Mouse (Mus musculus): ENCODE data around the gene Hs2st1.

Hs2st1 gene

DNA sequence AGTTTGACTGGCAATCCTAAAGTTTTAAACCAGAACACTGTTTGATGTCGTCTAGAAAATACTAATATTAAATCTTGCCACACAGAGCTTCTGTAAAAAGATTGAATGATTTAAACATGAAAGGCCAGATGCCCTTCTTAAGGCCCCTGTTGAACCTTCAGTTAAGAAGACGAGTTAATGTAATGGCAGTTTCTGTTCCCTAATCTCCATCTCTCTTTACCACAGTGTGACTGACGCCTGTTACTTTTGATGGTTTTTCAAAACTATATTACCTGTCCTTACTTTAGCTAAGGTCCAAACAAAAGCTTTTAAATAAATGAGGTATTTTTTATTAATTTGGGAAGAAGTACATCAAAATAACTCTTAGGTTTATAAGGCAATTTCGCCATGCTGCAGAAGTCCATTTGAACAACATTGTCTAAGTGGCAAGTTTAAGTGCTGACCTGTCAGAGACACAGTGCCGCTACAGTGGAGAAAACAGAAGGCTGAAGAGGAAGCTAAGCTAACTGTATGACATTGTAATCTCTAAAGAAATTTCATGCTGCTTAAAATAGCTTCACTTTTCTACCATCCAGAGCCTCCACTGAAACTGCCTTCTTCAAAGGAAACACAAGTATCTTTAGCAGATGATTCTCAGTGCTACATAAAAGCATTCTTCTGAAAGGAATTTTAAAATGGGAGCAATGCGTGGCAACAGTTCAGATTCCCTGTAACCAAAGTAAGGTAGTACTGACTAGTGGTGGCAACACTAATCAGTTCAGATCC, 15.0 kb upstream of the Hs2st1 start:
- DNase-seq: no peak

DNA sequence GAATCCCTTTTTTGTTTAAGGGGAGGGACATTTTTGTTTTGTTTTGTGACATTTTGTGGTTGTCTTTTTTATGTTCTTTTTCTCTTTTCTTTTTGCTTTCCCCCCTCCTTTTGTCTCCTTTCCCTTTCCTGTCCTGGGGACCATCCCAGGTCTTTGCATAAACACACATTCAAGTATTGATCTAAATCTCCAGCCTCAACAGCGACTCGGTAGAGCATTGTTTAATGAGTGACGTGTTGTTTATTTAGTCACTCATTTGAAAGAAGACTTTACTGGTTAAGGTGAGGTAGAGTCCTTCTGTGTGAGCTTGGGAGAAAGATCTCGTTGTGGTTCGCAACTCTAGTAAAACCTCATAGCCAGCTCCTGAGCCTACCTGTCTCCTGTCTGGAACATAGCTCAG, 13.8 kb upstream of the Hs2st1 start:
- DNase-seq: no peak

DNA sequence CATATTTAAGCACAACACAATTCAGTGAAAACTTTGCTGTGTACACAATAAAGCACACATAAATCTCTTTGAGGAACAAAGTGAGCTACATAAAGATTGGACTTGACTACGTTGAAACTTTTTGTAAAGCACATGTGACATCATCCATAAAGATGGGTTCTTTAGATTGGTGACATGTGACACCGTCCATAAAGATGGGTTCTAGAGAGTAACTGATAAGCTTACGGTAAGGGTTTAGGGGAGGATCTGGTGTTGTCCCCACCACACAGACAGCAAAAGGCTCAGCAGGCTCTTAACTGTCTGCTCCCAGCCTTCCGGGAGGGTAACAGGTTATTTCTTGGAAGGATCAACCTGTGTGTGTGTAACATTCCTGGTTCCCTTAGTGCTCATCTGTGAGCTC, 12.3 kb upstream of the Hs2st1 start:
- DNase-seq: no peak

DNA sequence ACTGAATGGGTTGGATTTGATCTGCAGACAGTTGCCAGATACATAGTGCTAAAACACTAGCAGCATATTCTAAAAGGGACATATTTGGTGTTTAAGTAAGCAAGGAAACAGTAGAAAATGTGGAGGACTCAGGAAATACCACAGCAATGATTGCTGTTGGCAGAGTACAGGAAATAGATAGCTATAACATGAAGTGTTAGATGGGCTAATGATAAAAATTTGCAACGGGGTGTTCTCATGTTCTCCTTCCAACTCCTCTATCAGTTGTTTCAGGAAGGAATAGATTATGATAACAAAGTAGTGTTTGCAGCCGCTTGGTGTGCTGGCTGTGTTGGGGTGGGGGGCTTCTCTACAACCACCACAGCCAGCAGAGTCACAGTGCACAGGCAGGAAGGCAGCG, 11.9 kb upstream of the Hs2st1 start:
- no peak for DNase-seq

DNA sequence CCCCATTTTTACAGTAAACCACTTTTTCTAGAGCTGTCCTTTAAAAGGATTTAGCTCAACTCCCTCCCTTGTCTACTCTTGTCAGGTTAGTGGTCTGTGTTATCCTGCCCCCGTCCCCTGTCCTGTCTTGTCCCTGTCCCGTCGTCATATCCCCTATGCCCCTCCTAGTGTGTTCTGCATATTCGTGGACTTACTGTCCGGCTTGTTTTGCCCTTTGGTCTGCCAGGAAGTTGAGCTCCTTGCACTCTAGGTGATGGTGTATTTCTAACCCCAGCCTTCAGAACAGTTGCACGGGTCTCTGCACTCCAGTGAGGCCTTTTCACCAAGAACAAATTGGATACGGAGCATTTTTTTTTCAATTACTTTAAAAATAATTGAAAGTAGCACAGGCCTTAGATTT, 10.3 kb upstream of the Hs2st1 start:
- DNase-seq: no peak

DNA sequence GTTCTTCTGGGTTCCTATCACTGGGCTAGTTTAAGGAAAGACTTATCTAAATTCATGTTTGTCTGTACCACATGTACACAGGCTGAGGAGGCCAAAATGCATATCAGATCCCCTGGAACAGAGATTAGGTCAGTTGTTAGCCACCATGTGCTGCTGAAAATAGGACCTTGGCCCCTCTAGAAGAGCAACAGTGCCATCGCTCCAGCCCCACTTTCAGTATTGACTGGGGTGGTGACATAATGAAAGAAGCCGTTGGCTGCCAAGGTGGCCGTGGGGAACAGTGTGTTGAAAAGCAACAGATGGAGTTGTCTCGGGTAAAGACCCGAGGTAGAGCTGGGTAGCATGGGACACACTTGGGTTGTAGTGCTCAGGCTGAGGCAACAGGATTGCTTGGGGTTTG, 9.8 kb upstream of the Hs2st1 start:
- DNase-seq: no peak

DNA sequence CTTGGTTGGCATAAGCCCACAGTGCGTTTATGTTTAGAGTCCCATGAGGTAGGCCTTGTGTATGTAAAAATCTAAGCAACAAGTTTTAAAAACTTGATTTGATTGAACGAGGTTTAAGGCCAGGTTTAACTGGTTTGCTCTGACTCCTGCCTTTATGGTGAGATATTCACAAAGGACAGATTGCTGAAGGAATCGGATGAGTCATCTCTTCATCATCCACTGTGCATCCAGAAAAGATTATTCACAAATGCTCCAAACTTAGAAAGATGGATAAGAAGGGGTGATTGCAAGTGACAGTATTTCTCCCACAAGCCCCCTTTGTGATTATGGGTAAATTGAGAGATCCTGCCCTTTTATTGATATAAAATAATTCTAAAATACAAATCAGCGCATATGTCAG, 8.9 kb upstream of the Hs2st1 start:
- no peak for DNase-seq

DNA sequence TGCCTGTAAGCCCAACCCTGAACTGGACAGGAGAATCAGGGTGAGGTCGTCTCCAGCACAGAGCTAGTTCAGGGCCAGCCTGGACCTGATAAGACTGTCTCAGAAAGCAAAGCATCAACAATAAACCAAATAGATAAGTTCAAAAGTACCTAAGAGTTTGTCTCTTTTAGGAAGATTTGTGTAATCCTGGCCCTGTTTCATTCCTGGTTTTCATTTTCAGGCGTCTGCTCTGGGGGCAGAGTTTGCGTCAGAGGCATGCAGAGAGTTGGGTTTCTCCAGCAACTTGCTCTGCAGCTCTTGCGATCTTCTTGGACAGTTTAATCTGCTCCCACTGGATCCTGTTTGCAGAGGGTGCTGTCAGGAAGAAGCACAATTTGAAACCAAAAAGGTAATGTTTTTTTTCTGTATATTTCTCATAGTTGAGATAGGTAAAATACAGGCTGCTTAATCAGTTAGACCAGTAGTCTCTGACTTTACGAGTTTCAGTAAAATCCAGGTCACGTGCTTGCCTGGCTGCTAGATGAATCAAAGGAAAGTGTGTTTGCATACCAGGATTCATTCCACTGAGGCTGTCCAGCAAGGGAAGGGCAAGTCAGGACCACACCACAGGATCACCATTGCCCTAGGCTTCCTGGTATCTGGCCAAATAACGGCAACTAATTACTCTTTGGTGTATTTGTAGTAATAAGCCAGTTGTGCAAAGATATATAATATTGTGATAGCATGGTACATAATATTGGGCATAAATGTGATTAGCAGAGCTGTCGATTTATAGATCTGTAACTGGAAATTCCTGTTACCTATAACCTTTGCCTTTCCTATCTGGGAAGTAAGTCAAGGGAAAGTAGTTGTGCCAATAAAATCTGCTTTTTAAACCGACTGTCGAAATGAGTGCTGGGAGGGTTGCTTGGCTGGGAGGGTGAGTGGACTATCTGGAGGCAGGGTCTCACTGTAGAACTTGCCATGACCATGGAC, 7.7 kb upstream of the Hs2st1 start:
- DNase-seq: no peak

DNA sequence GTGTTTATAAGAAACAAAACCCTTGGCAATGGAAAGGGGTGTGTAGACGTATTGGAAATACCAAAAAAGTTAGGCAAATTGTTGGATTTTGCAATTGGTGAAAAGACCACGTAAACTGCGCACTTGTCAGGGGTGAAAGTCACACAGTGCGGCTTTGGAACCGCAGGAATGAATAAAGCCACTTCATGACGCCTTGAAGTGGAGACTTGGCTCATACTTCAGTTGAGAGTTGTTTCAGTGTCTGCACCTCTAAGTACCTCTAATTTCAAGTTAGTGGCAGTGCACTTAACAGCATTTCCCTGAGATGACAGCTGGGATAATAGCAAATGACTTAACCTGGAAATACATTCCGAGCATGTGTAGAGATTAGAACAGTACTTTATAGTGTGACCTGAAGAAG, 4.3 kb upstream of the Hs2st1 start:
- DNase-seq: no peak

DNA sequence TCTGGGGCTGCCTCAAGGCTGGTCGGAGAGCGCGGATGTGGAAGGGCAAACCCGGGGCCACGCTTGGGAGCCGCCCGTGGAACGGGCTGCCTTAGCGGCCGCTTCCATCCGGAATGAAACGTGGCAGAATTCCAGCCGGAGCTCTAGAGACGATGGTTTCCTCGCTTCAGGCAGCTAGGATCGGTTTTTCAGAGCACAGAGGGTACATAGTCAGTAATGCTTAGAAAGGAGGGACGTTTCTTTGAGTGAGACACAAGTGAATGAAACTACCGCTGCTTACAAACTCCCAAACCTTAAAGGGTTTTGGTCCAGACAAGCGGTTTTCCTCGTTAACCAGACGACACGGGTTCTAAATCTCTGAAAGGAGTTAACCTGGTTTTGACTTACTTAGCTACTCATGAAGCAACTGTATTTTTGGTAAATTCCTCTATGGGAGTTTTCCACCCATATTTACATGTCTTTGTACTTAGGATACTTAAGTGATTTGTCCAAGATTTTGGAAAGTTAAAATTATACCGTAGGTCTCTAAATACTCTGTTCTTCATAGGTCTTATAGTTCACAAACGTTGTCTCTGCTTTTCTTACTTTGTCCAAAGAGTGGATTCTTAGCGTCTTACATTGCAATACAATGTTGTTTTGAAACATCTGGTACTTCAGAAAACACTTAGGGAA, 971 bp upstream of the Hs2st1 start:
- DNase-seq: no peak

DNA sequence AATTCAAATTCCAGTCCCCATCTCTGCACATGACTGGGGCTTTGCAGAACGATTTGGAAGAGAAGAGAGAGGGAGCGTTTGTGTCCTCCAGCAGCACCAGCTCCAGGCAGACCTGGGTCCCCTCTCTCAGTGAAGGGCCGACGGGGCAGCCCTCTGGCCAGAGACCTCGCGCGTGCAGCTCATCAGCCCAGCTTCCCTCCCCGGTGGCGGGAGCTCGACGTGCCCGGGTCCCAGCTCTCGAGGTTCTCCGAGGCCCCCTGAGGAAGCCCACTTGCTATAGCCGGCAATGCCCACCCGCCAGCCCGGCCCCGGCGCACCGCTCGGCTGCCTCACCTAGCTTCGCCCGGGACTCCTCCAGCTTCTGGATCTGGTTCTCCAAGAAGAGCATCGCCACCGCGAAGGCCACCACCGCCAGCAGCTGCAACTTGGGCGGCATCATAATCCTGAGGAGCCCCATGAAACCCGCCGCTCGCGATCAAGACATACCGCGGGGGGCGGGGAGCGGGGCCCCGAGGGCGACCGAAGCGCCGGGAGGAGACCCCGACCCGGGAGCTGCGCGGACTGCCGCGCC, 495 bp downstream of the Hs2st1 start:
- DNase-seq: no peak

DNA sequence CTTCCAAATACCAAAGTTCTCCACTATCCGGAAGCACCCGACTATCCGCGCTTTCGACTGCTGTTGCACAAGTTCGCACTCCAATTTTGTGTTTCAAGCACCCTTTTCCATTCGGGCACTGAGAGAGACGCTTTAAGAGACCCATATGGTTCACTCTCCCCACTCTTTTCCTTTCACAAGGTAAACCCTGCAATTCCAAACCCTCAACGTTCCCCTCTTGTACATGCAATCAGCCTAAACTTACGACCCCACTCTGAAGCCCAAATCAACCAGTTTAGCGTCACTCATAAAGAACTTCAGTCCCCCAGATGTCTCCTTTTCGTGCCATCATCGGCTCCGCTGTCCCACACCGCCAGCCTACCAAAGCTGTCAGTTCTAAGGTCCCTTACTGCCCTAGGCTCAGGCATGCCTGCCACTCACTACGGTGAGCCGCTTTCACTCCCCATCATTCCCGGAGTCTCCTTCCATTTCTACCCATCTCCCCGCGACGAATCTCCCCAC, 1.1 kb downstream of the Hs2st1 start:
- DNase-seq: no peak

DNA sequence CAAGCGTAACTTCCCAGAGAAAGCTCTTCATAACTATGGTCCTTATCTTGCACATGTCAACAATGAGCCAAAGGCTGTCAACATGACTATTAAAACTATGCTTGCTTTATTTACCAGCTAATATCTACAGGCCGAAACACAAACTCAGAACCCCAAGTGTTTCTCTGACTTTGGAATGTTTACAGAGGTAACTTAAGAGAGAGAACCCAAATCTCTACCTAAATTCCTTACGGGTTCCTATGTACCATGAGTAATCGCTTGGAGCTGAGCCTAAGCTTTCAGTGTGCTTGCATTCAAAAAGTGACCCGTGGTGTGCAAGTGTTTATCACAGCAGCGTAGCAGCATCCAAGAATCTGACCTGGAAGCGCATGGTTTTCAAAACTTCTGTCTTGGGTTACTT, 4.8 kb downstream of the Hs2st1 start:
- no peak for DNase-seq

DNA sequence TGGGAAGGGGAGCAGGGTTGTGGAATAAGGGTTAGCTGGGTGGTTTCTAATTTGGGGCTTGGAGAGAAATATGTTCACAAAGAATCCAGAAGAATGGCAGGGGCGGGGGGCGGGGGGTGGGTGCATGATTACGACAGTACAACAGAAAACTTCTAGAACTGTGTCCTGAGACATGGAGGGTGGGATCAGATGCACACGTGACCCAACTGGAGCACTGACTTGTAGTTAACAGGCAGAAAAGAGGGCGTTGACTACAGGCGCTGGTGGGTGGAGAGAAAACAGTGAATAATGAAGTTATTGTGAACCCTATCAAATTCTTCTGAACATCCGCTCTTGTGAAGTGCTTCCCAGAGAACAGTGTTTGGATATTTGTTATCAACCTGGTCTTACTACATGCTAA, 6.1 kb downstream of the Hs2st1 start:
- DNase-seq: no peak

DNA sequence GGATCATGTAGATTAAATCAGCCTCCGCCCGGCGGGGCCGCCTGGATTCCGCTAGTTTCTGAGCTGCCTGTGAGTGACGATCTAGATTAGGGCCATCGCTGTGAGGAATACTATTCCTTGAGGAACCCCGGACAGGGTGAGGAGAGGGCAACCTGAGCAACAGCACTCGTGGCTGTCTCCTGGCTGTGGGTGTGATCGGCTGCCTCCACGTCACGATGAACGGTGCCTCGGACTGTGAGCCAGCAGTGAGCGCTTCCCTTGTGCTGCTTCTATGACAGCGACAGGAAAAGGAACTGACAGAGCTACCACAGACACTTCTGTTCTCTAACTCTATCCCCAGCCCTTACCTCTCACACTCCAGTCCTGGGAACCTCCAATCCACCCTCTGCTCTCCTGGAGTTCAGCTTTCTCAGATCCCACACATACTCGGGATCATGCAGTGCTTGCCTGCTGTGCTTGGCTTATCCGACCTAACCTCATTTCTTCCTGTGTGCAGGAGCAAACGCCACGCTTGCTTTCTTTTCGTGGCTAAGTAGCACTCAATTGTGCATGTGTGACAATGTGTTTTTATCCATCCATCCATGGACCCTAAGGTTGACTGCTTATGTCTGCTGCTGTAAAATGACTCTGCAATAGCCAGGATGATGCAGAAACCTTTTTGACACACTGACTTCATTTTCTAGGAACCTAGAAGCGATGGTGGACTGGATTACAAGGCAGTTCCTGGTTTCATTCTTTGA, 8.3 kb downstream of the Hs2st1 start:
- no peak for DNase-seq

DNA sequence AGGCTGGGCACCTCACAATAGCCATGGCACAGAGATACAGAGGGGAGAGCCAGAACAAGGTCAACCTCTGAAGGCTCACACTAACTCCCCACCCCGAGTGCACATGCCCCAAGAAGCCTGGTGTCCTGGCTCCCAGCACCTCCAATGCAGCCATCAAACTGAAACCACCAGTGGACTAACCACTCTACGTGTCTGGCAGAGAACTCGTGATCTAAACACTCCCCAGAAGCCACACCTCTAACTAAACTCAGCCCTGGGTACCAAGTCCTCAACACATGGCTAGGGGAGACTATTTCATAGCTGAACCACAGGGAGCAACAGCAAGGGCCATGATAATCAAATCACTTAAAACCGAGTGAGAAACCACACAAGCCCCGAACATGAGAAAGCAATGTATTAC, 11.7 kb downstream of the Hs2st1 start:
- DNase-seq: no peak

DNA sequence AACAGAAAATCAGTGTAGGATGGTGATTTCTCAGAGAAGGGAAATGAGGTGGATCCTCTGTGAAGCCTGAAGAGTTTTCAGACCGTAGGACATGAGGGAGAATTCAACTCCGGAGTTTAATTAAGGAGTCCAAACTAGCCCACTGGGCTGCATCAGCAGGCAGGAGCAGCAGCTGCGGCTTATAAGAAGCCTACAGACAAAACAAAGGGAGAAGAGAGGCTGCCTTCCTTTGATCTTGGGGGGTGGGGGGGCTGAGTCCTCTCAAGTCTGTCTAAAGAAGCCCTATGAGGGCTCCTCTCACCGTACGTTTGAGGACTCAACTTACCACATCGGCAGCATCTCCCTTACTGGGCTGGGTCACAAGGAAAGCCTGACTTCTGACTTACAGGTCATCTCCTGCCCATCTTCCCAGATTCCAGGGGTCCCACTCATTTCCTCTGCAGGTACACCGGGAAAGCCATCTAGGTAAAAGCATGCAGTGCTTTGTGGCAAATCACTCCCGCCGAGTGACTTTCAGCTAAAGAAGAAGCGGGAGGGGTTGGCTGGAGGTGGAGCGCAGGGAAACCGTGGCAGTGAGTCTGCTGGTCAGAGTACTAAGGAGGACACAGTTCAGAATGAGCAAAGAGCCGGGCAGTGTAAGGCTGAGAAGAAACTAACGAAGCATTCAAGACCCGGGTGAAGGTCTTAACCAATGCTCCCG, 13.2 kb downstream of the Hs2st1 start:
- DNase-seq: peak; percentile 44

DNA sequence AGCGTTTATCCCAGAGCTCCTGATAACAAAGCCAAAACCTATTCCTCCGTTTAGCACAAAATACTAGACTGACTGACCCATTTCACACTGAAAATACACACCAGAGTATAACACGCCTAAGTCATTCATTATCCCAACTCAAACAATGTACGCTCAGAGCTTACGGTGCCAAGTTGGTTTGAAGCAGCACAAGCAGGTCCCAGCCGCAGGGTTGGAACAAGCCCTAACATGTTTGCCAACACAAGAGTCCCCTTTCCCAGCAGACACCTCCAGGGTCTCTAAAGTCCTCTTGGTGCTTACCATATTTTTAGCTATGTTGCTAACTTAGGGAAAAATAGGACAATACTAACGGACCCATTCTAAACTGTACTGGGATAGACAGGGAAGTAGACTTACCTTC, 14.8 kb downstream of the Hs2st1 start:
- DNase-seq: no peak

DNA sequence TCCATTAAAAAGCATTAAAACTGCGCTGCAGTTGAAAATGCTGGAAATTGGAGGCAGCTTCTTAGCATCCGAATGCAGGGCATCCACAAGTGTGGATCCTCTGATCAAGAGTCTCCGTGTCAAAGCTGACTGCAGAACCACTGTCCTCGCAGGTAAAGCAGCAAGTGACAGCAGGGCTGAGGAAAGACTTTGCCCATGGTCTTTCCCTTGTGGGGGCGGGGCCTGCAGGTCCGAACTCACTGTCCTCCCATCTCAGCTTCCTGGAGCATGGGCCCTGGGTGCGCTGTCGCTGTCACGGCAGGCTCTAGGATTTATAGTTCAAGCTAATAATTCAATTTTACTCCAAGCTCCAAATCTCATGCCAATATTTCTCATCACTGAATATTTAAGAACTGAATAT, 15.5 kb downstream of the Hs2st1 start:
- DNase-seq: peak; percentile 42

DNA sequence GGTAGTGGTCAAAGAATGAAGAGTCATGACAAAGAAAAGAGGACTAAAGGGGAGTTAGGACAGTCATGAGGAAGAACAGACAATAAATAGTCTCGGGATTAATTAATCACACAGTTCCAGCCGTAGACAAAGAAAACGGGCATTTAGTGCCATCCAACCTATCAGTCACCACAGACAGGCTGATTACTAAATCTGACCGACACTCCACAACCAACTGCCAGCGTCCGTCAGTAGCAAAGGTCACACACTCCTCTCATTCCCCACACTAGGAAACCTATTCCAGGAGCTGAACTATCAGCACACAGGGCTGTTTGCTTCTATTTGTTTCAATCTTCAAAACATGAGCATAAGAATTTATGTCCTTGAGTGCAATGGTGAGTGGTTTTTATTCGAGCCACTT, 16.0 kb downstream of the Hs2st1 start:
- no peak for DNase-seq

DNA sequence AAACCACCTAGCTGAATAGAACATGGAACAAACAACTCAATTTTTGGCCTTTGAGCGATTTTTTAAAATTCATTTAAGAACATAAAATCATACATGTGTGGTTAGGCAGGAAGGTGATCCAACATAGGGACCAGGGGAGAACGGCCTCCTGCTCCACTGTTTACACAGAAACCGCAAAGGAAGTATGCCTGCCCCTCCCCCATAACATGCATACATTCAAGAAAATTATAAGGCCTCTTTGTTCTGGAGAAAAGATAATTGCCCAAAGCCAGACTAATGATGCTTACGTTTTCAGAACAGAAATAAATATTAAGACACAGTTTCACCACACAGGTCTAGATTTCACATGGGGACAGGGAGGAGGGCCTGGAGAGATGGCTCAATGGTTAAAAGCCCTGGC, 18.6 kb downstream of the Hs2st1 start:
- no peak for DNase-seq

DNA sequence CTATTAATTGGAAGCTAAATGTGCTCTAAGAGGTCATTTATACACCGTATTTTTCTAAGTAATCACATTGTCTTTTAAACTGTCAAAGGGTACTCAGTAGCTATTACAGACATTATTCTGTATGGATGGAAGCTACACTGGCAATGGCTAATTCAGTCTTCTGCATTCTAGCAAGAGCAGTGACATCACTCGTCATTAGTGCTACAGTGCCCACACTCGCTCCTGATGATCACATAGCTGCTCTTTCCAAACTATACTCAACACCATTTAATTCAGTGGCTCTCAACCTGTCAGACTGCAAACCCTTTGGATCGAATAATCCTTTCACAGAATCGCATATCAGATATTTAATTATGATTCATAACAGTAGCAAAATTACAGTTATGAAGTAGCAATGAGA, 19.3 kb downstream of the Hs2st1 start:
- no peak for DNase-seq
